Mouse (Mus musculus): ENCODE measurements around the gene C2cd2l.
"Not testable (repeated sequence)": the region's sequence is repeated elsewhere in the genome, so short reads cannot be mapped to it uniquely, and the experiment has no call there.

Gene C2cd2l

DNA sequence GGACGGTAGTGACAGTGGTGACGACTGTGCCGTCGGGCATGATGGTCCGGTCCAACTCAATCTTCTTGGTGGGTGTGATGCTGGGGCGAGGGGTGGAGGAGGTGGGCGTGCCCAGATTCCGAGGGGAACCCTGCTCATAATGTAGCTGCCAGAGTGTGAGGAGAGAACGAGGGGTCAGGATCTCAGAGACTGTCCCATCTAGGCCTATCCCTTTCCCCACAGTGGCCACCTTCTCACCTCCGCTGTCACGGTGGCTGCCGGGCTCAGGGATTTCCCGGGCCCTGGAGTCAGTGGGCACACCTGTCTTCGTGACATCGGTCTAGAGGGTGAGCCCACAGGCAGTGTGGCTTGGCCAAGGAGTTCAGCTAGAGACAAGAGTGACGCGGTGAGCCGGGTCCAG is 5.2 kb downstream of the C2cd2l start:
- DNase-seq (ENCODE audit: low spot score in 2 of 2) = no peak

DNA sequence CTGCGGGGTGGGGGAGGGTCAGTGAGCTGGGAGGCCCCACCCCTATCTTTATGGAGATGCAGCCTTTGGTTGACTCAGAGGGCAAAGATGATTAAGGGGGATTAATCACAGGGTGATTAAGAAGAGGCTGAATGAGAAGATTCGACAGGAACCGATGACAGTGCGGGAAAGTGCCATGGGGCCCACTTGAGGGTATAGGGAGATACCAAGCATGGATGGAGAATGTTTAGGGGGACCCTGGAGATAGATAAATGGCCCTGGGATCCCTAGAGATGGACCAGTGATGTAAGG is 5.9 kb downstream of the C2cd2l start:
- DNase-seq (ENCODE audit: low spot score in 2 of 2) = no peak

DNA sequence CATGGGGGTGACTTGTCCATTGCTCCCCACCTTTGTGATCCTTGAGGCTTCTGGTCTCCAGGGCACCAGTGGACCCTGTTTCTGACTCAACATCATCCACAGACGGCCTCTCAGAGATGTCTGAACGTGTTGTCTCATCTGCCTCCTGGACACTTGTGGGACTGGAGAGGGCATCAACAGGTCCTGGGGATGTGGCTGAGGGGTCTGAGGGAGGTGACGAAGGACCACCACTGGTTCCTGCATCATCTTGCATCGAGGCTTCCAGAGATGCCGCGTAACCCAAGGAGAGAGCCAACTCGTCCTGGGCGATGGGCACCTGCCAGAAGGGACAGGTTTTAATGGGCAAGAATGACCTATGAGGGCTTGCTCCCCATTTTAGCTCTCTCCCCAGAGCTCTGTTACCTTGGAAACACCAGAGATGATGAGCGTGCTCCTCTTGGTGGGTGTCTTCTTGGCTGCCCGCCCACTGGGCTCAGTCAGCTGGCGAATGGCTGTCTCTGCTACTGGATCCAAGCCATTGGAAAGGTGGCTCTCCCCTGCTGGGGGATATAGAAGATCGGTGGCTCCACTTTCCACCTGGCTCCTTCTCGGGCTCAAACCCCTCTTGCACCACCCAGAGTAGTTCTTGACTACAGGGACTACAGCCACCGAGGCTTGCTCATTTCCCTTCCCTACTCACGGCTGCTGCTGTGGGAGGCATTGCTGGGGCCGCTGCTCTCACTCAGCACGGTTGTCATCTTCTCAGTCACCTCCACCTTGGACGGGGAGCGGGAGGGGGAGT is 6.4 kb downstream of the C2cd2l start:
- peak; percentile 89 to 91 for DNase-seq (ENCODE audit: low spot score in 2 of 2)

DNA sequence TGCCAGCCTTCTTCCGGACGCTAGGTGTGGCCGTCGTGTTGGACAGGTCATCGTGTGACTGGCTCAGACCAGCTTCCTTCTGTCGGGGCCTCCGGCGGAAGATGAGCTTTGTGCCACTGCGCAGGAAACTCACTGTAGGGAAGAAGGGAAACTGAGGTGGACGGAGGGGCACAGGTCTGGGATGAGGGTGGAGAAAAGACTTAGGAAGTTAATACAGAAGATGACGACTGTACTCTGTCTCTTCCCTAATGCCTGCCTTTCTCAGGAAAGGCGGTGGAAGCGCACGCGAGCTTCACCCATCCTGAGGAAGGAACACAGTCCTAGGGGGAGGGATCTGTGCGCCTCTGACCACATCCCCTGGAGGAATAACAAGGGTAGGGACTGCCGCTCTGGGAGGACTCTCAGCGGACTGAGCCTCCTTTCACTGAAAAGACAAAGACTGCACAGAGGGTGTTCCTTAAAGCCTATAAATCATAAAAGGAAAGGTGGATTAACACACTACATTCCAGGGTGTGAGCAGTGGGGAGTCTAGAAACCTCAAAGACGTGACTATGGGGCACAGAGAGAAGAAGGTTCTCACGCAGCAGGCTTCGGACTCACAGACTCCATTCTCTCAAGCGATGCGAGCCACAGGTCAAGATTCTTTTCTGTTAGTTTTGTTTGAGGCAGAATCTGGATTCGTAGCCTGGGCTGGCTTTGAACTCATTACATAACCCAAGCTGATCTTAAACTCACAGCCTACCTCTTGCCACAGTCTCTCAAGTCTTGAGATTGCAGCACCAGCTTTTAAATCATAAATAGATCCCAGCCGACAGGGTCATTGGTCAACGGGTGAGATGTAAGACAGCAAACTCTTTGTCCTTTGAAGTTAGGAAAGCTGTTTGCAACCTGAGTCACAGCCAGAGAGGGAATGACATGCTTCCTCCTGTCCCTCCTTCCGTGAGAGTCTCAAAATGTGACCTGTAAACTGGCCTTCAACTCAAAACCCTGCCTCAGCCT is 8.7 kb downstream of the C2cd2l start:
- no peak for DNase-seq (ENCODE audit: low spot score in 2 of 2)

DNA sequence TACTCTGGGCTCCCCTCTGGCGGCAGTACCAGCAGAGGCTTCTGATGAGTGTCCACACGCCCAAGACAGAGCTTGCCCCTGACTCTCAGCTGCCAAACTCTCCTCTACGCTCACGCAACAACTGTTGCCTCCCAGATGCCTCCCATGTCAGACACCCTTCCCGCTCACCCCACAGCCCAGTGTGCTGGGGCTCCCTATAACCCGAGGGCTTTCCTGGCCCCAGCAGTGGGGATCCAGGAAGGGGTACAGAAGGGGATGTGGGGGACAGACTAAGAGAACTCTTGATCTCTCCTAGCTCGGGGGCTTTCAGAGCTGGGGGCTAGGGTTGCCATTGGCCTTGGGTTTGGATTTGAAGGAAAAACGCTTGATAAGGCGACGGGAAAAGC is 9.3 kb downstream of the C2cd2l start:
- DNase-seq (ENCODE audit: low spot score in 2 of 2) = no peak

DNA sequence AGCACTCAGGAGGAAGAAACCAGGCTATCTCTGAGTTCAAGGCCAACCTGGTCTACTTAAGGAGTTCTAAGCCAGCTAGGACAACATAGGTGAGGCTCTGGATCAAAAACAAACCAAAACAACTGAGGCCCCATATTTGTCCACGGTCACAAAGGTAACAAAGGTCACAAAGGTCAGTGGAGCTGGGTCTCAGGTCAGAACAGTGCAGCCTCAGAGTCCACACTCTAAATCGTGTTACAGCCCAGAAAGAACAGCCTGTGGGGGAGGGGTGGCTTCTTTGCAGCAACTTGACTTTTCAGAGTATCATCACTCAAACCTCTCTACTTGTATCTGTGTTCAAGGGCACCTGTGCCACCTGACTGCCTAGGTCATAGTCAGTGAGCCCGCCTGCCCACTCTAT is 10.3 kb downstream of the C2cd2l start:
- no peak for DNase-seq (ENCODE audit: low spot score in 2 of 2)

DNA sequence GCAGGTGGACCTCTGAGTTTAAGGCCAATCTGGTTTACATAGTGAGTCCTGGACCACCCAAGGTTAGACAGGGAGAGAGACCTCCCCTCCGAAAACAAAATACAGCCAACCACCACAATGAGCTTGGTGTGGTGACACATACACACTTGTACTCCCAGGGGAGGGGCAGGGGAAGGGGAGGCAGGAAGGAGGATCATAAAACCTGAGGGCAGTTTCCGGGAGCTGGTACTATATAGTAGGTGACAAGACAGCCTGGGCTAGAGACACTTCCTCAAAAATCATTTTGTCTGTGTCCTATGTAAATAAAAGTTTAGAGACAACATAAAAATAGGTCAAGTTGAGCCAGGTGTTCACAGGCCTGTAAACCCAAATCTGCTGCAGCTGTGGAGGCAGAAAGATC is 12.8 kb downstream of the C2cd2l start:
- DNase-seq (ENCODE audit: low spot score in 2 of 2) = no peak

DNA sequence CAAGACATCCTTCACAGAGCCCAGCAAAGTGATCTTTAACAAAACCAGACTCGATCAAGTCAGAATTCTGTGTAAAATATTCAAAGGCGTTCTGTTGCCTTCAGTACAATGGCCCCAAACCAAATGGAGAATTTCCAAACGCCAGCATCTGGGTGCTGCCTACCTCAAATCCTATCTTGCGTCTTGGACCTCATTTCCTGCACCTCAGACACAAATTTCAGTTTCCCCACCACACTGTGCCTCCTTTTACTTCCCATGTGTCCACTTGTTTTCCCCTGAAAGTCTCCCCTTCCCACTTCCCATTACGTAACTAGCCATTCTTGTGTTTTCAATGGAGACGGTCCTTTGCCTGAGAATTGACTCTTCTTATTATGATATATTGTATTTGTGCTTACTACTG is 13.6 kb downstream of the C2cd2l start:
- DNase-seq (ENCODE audit: low spot score in 2 of 2) = peak in 1 of 2 experiments; percentile 28

DNA sequence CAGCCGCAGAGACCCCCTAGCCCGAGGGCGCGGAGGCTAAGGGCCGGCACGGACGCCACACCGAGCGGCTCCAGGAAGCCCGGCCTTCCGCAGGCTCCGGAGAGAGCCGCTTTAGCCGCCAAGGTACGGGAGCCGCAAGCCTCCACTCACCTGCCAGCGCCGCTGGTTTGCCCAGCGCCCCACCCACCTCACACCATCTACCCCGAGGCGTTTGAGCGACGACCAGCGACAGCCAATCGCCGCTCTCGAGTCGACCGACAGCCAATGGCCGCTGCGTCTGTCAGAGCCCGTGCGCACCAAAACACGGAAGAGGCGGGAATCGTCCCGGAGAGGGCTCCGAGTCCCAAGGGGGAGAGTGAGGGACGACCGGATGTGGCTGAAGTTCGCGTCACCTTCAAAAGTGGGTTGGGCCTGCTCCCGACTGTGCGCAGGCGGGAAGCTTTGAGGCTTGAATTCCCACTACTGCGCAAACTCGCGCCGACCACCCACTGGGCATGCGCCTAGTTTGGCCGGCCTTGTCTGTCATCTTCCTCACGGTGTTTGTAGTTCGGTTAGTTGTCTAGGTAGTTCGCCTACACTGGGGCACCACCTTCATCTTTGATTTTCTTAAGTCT is 14.5 kb downstream of the C2cd2l start, which contains the start of gene Hinfp:
Gene Hinfp (minus strand): TSS at position 206 of the 614 bp plus-strand sequence.
- DNase-seq (ENCODE audit: low spot score in 2 of 2) = peak; percentile 100

DNA sequence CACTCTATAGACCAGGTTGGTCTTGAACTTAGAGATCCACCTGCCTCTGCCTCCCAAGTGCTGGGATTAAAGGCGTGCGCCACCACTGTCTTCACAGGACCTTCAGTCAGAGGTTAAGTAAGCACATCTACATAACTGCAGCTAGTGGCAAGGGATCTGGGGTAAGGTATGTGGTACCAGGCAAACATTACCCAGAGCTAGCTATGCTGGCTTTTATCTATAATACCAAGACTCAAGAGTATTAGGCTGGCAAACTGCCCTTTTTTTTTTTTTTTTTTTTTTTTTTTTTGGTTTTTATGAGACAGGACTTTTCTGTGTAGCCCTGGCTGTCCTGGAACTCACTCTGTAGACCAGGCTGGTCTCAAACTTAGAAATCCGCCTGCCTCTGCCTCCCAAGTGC is 20.1 kb downstream of the C2cd2l start:
- not testable (repeated sequence) for DNase-seq (ENCODE audit: low spot score in 2 of 2)

DNA sequence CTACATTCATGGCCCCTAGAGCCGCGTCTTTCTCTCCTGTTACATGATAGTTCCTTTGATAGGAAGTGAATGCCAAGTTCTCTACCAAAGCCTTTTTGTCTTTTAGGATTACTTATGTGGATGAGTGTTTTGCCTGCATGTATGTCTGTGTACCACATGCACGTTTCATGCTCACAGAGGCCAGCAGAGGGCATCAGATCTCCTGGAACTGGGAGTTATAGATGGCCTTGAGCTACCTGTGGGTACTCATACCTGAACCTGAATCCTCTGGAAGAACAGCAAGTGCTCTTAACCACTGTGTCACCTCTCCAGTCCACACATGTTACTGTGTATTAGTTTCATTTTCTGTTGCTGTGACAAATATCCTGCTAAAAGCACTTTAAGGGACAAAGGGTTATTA is 27.6 kb downstream of the C2cd2l start:
- DNase-seq (ENCODE audit: low spot score in 2 of 2) = peak in 1 of 2 experiments; percentile 57

DNA sequence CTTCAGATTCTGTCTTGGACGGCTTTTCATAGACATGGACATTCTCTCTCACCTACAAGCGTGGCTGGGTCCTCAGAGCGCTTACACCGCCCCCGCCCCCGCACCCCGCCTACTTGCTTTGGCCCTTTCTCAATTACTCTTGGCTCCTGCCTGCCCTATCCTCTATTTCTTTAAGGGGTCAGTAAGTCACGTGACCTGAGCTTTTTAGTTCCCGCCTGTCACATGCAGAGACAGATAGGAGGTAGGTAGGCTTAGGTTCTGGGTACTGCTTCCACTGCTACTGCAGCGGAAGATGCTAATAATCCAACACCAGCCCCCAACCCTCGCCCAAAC is 31.2 kb downstream of the C2cd2l start:
- DNase-seq (ENCODE audit: low spot score in 2 of 2) = no peak

DNA sequence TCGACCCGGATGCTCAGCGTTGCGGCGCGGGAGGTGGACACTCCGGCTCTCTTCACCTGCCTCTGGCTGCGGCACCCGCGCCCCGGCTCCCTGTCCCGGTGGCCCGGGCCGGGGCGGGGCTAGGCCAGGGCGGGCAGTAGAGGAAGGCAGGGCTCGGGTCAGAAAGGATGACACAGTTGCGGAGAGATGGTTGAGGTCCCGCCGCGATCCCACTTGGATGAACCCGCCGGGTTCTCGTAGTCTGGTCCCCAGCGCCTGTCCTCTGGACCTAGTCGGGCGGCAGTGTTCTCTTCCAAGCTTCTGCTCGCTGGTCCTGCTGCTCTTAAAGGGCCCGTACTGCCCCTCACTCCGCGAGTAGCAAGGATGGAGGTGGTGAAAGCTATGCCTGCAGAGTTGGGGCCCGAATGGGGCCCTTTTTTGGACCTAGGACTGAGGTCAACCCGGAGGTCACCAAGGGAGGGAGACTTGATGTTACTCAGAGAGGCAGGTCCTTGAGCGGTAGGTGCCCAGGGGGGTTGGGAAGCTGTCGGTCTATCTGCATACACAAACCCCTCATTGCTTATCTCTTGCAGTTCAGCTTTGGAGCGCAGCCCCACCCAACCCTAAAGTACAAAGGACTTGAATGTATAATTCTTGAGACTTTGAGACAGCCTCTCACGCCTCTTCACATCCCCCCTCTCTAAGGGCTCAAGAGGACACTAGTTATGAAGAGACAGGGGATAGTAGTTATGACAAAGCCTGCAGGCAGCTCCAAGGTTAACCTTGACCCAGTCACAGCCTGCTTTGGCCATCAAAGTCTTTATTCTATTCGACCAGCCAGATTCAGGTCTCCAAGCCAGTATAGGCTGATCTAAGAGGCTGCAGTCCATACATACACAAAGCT is 31.8 kb downstream of the C2cd2l start, which contains the start of gene Abcg4:
Gene Abcg4 (minus strand): TSS at position 540 of the 883 bp plus-strand sequence.
- DNase-seq (ENCODE audit: low spot score in 2 of 2) = peak; percentile 69 to 73

DNA sequence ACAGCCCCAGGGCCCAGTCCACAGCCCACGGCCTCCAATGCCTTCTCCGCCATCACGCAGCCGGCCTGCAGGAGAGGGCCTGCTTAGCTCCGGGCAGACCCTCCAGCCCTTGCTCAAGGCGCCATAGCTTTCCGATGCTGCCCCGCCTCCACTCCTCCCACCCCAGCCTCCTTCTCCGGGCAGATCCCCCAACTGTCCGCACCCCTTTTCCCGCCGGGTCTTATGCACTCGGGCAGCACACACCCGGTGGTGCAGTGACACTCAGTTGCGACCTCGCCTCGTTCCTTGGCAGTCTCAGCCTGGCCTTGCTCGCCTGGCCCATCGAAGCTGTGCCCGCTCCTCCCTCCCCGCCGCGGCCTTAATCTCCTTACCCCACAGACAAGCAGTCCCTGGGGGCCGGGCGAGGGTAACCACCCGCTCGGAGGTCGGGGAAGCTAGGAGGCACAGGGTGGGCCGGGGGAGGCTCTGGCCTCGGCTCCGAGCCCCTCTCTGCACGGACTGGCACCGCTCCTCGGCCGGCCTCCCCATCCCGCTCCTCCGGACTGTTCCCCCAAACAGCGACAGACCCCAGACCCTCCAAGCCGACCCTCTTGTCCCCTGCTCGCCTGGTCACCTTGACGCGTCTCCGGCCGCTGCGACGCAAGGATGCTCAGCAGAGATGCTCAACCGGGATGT is 32.5 kb downstream of the C2cd2l start:
- DNase-seq (ENCODE audit: low spot score in 2 of 2) = peak; percentile 61 to 64

DNA sequence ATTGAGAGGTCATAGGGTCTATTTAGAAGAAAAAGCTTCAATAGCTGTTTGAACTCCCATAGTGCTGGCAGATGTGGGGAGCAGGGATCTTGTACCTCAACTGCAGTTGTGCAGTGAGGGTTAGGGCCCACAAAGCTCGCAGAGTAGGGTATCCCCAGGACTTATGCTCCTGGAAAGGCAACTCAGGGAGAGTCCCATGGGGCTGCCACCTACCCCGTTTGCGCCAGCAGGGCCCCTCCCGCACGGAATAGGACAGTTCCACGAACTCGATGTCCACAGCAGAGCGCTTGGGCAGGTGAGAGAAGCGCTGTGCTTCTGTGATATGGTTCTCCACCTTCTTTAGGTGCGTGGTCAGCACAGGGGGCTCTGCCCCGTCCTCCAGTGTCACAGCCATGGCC is 33.1 kb downstream of the C2cd2l start:
- no peak for DNase-seq (ENCODE audit: low spot score in 2 of 2)

DNA sequence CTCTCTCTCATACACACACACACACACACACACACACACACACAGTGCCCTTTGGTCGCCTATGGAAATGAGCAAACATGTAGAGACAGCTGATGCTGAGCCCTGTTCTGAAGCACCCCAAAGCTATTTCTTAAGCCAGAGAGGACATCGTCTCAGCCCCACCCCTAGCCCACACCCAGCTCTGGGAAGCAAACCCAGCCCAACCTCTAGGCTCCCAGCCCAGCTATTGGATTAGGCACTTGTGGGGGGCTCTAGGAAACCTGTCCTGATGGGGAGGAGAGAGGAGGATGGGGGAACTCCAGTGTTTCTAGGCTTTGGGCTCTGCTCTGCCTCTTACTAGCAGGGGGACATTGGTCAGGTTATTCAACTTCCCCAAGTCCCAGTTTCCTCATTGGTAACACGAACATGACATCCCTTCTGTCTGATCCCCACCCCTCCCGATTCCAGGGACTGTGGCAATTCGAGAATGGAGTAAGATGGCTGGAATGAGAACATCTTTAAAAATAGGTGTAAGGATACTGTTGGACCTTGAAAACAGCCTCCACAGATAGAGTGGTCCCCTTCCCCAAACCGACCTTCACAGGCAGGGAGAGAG is 33.7 kb downstream of the C2cd2l start:
- no peak for DNase-seq (ENCODE audit: low spot score in 2 of 2)

DNA sequence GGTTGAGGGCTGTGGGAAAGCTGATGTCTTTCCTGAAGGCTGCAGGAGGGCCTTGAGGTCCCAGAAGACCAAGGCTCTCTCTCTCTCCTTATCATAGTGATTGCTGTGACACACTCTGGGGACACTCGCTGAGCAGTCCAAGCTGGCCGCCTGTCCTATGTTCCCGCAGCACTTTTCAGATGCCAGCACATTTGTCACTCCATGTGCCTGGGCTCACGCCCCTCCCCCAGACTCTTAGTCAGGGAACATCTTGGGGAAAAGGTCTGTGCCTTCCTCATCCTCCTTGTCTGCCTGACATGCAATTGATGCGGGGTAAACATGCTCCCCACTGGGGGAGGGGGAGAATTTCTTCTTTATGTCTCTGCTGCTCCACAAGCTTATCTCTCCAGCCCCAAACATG is 36.9 kb downstream of the C2cd2l start:
- DNase-seq (ENCODE audit: low spot score in 2 of 2) = no peak

DNA sequence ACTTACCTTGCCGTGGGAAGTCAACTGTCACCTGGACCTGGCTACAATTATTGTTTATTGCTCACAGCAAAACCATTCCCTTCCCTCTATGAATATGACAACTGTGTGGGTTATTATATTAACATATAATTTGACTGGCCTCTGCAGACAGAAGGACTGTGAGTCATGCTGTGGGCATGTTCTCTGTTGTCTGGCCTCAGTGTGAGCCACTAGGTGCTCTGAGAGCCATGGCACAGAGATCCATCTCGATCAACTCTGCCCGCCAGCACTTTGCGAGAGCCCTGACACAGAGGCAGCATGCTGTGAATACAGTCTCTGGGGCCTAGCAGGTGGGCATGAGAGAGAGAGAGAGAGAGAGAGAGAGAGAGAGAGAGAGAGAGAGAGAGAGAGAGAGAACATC is 50.1 kb downstream of the C2cd2l start:
- DNase-seq (ENCODE audit: low spot score in 2 of 2) = no peak

DNA sequence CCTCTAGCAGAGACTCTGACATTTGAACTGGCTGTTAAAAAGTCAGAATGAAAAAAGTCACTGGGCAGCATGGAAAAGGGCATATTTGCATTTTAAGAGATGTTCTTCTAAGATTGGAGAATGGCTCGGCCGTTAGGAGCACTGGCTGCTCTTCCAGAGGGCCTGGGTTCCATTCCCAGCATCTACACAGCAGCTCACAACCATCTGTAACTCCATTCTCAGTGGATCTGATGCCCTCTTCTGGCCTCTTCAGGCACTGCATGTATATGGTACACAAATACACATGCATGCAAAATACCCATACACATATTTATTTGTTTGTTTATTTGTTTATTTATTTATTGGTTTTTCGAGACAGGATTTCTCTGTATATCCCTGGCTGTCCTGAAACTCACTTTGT is 51.0 kb downstream of the C2cd2l start:
- DNase-seq (ENCODE audit: low spot score in 2 of 2) = no peak

DNA sequence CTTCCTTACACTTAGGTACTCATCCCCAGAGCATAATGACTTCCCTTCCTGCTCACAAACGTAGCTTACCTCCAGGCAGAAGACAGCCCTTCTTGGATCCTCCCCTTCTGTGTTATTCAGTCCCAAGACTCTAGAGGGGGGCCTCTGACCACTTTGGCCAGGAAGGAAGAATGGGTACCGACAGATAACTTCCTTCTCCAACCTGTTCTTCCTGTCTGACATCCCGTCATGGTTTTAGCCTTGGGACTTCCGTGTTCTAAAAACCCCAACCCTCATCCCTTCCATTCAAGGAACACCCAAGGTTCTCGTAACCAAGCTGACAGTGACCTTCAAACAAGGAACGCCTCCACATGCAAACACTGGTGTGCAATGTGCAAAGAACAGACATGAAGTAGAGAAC is 51.7 kb downstream of the C2cd2l start, which contains the start of gene Nlrx1:
Gene Nlrx1 (minus strand): TSS at position 168 of the 400 bp plus-strand sequence.
- DNase-seq (ENCODE audit: low spot score in 2 of 2) = no peak

DNA sequence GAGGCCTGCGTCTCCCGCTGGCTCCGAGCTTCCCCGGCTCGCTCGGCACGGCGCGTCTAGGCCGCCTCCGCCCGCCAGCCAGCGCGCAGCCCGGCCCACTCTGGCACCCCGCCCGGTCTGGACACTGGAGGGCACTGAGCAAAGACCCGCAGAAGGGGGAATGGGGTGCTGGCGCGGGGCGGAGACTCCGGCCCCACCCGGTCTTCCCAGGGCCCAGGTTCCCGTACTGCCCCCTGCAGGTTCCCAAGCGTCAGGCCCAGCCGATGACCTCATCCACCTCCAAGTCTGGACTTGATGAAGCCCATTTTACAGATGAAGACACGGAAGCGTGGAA is 52.1 kb downstream of the C2cd2l start:
- DNase-seq (ENCODE audit: low spot score in 2 of 2) = peak; percentile 86 to 92
